Mouse (Mus musculus) C2C12 (cell line): ENCODE measurements around the gene Hist1h2ae.

Source experiments
- CTCF ChIP-seq: IDR thresholded peaks from one replicate; pipeline ENCODE4 v1.5.1; 2011; ENCODE audit not compliant: control insufficient read depth, insufficient read depth, insufficient read length
- MYOD1 ChIP-seq: IDR thresholded peaks from one replicate; pipeline ENCODE4 v1.6.1; 2011; ENCODE audit warnings: low read depth; ENCODE audit not compliant: control insufficient read depth, insufficient read length
- USF1 ChIP-seq: IDR thresholded peaks from one replicate; pipeline ENCODE4 v1.6.1; 2011; ENCODE audit warnings: low read depth, mild to moderate bottlenecking, control low read depth, moderate library complexity

DNA sequence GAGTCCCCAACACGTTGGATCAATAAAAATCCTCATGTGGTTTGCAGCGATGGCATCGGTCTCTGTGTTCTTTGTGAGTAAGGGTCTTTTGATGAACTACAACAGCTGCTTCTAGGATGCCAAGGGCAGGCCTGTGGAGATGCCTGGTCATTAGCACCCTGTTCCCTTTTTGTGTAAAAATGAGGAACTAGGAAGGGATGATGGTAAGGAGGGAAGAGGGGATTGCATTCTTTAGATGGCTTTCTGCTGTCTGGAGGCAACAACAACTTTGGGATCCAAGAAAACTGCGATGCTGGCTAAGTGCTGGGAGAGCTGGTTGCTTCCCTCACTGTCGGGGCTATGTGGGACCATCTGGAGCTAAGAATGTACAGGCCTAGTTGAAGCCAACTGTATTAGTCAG lies 32.8 kb downstream of the Hist1h2ae start:
- no peak for TF ChIP-seq CTCF
- no peak for TF ChIP-seq USF1
- no peak for TF ChIP-seq MYOD1
